Mouse (Mus musculus) ES-E14 (cell line): ENCODE results near the gene Slc26a10.

Experiments used
- CHD2 ChIP-seq: IDR thresholded peaks from 2 replicates; pipeline ENCODE4 v1.6.1; 2014; ENCODE audit warnings: mild to moderate bottlenecking, low read depth, low read length, inconsistent platforms
- HCFC1 ChIP-seq: IDR thresholded peaks from 2 replicates; pipeline ENCODE4 v1.6.1; 2012; ENCODE audit warnings: low read length, inconsistent platforms, borderline replicate concordance; ENCODE audit not compliant: insufficient read depth
- MAFK ChIP-seq: IDR thresholded peaks from 2 replicates; pipeline ENCODE4 v1.6.1; 2014; ENCODE audit warnings: mild to moderate bottlenecking, low read depth, low read length, inconsistent platforms; ENCODE audit not compliant: insufficient read depth
- ZNF384 ChIP-seq: IDR thresholded peaks from 2 replicates; pipeline ENCODE4 v1.6.1; 2012; ENCODE audit warnings: low read depth, low read length, inconsistent platforms

DNA sequence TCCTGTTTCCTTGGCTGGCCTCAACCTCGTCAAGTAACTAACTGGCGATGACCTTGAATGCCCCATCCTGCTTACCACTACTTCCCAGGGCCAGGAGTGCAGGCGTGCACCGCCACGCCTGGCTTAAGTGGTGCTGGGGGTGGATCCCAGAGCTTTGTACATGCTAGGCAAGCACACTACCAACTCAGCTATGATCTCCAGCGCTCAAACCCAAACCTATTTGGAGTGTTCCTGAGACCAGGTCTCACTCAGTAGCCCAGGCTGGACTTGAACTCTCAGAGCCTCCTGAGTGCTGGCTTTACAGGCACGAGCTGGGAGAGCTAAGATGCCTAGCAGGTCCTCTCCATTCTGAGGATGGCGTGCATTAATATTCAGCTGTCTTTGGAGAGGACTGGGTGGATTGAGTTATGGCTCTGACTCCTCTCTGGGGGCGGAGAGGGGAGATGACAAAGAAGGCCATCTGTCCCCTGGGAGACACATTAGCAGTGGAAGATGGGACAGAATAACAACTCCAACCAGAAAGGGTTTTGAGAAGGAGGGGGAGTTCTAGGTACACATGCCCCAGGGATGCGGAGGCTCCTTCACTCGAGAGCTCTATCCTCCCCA lies 17.2 kb upstream of the Slc26a10 start:
- TF ChIP-seq MAFK (no peak), HCFC1 (no peak), CHD2 (no peak), ZNF384 (no peak)
